Mouse (Mus musculus) left cerebral cortex, adult 8-10 months (tissue): ENCODE results near the gene Usp48. TPM values are rescaled to one million over a fixed set of nuclear protein-coding genes. Genes with fewer than 3 reads are reported as not detected.

Source experiments
- DNase-seq, 2 experiments: peaks; one replicate each; pipeline ENCODE4 v3.0.0; 2022; ENCODE audit warnings: low spot score in 2 of 2
- total RNA-seq, 4 experiments: library from RNA; stranded (reverse); gene quantifications; 2 replicates each; pipeline ENCODE4 v1.2.4; 2022

The Usp48 gene
- total RNA-seq, 4 experiments from 2014 or later = 127 to 138 (median 131) TPM

GRCm38 (mm10) chr4:137609702-137610101 lies 16.1 kb downstream of the Usp48 start:
- DNase-seq = no peak

- no peak for DNase-seq
These were observed 16.7 kb downstream of the Usp48 start for GRCm38 (mm10) chr4:137610256-137610655.

GRCm38 (mm10) chr4:137622847-137623246 lies 29.3 kb downstream of the Usp48 start:
- DNase-seq = no peak

- DNase-seq = no peak
These were observed 34.1 kb downstream of the Usp48 start for GRCm38 (mm10) chr4:137627476-137628235.

GRCm38 (mm10) chr4:137628400-137628799 lies 34.8 kb downstream of the Usp48 start:
- no peak for DNase-seq

GRCm38 (mm10) chr4:137629354-137629753 lies 35.8 kb downstream of the Usp48 start:
- DNase-seq = no peak

- no peak for DNase-seq
These were observed 36.6 kb downstream of the Usp48 start for GRCm38 (mm10) chr4:137630153-137630552.

- no peak for DNase-seq
These were observed 38.0 kb downstream of the Usp48 start for GRCm38 (mm10) chr4:137631596-137631995.

GRCm38 (mm10) chr4:137633394-137633793 lies 39.8 kb downstream of the Usp48 start:
- DNase-seq = no peak

GRCm38 (mm10) chr4:137636597-137636996 lies 43.0 kb downstream of the Usp48 start:
- no peak for DNase-seq

- DNase-seq = no peak
These were observed 48.0 kb downstream of the Usp48 start for GRCm38 (mm10) chr4:137641556-137641955.

GRCm38 (mm10) chr4:137642101-137642500 lies 48.5 kb downstream of the Usp48 start:
- DNase-seq = no peak

GRCm38 (mm10) chr4:137643459-137643858 lies 49.9 kb downstream of the Usp48 start:
- DNase-seq = no peak

GRCm38 (mm10) chr4:137646262-137646661 lies 52.7 kb downstream of the Usp48 start:
- DNase-seq = no peak

- DNase-seq = no peak
These were observed 54.1 kb downstream of the Usp48 start for GRCm38 (mm10) chr4:137647648-137648047.

- DNase-seq = no peak
These were observed 54.7 kb downstream of the Usp48 start for GRCm38 (mm10) chr4:137648230-137648629.

- DNase-seq = no peak
These were observed 57.4 kb downstream of the Usp48 start for GRCm38 (mm10) chr4:137650912-137651311.

- no peak for DNase-seq
These were observed 59.3 kb downstream of the Usp48 start for GRCm38 (mm10) chr4:137652835-137653346.

- DNase-seq = no peak
These were observed 61.9 kb downstream of the Usp48 start for GRCm38 (mm10) chr4:137655241-137656031.

- no peak for DNase-seq
These were observed 64.1 kb downstream of the Usp48 start for GRCm38 (mm10) chr4:137657674-137658073.

- no peak for DNase-seq
These were observed 66.0 kb downstream of the Usp48 start for GRCm38 (mm10) chr4:137659541-137659940.

- DNase-seq = no peak
These were observed 67.0 kb downstream of the Usp48 start for GRCm38 (mm10) chr4:137660364-137661077.
